Mouse (Mus musculus) skeletal muscle tissue, adult 2 months (tissue): Measurements from ENCODE around the gene Tsr3.
A peak's percentile ranks its signal among the peaks of the same experiment; 100 is the strongest.
"Not testable (repeated sequence)": the region's sequence is repeated elsewhere in the genome, so short reads cannot be mapped to it uniquely, and the experiment has no call there.

Source experiments
- DNase-seq: peaks from one replicate; pipeline ENCODE4 v3.0.0-alpha.2; 2012; ENCODE audit warnings: low read depth, low spot score

Tsr3 gene

DNA sequence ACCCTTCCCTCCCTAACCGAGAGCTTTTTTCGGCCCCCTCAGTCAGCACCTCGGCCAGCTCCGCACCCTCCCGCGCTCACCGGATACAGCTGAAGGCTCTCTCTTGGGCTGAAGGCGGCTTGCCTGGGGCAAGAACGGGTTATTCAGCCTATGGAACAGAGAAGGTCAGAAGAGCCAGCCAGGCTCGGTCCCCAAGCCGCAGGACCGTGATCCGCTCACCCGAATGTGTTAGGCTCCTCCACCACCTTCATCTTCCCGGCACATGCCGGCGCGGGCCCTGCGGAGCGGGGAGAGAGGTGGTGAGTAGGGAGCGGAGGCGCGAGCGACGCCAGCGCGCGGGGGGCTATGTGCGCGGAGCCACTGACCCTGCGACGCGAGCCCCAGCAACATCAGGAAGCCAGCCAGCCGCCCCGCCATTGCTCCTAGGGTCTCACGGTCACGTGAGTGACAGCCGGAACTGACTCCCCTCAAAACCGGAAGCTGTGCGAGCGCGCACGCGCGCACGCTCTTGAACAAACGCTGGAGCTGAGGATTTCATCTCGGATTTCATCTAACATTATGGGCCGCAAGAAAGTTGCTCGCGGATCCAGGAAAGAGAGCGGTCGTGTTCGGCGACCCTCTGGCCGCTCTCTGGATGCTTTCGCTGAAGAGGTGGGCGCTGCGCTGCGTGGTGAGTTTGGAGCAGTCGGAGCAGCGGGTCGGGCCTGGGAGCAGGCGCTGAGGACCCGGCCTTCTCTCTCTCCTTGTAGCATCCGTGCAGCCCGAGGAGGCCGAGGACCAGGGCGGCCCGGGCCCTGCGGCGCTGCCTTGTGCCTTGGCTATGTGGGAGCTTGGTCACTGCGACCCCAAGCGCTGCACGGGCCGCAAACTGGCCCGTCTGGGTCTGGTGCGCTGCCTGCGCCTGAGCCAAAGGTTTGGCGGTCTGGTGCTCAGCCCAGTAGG, at the start of gene Tsr3, which contains the start of gene Gnptg:
TSS of gene Tsr3 (plus strand) at position 476 of the 942 bp plus-strand sequence.
TSS of gene Gnptg (minus strand) at position 430 of the 942 bp plus-strand sequence.
- DNase-seq, result peak; percentile 85

DNA sequence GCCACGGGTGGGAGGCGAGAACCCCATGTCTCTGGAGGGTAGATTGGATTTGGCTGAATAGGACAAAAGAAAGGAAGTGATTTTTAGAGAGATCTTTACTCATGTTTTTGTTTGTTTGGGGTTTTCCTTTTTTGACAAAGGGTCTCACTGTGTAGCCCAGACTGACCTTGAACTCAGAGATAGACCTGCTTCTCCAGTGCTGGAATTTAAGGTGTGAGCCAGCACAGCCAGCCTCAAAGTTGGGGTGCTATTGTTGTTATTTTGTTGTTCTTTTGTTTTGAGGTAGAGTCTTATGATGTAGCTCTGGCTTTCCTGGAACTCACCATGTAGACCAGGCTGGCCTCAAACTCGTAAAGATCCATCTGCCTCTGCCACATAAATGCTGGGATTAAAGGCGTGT, 37.6 kb upstream of the Tsr3 start:
- DNase-seq, result no peak

DNA sequence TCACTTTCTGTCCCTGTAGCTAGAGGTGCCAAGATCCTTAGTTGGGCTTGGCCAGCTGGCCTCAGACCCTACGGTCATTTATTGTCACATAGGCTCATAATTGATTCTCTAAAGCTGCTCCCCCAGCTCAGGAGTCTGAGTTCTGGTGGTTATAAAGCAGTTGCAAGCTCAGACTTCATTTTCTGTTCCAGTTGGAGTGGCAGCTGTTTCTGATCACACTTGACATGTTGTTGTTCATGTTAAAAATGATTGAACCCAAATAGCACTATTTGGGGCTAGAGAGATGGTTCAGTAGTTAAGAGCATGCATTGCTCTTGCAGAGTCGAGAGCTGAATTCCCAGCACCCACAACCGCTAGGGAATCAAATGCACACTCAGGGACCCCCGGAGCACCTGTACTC, 30.0 kb upstream of the Tsr3 start:
- no peak for DNase-seq

DNA sequence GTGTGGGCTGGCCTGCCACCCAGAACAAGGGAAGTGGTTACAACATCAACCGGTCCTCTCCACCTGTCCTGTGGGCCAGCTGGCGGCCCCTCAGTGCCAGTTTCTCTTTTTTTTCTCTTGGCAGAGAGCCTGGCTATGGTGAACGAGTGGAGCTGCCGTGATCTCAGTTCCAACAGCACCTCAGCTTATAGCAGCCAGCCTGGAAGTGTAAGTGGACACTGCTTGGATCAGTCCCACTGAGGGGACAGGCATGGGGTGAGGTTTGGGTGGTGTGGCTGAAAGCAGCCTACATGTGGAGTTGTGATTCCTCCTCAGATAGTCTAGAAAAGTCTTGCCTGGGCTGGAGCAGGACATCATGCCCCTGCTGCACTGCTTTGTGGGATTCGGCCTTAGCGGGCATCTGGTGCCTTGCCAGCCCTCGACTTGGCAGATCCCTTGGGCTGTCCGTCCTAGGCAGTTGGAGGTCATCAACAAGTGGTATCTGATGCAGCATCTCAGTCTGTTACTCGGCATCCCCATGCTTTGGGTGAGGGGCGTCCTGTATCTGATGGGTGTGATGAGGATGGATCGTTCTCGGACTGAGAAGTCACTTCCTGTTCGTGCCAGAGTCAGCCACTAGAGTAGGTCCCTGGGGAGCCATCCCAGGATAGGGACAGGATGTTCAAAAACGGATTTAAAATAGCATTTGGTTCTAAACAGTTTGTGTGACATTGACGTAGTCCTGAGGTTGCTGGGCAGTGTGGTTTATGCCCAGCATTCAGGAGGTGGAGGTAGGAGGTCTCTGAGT, 29.1 kb upstream of the Tsr3 start:
- DNase-seq, result peak; percentile 82

DNA sequence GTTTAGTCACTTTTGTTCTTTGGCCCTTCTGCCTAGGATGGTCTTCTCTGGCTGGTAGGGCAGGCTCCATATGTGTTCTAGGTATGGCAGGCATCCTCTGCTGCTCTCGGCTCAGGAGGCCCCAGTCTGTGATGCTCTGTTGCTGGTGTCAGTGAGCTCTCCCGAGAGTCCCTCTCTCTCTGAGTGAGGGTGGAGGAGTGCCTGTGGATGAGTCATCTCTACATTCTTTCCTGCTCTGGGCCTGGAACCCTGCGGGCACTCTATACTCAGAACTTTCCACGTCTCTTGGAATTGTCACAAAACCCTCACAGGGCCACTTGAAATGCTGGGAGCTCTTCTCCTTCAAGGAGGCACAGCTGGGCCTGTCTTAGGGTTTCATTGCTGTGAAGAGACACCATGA, 28.3 kb upstream of the Tsr3 start:
- no peak for DNase-seq

DNA sequence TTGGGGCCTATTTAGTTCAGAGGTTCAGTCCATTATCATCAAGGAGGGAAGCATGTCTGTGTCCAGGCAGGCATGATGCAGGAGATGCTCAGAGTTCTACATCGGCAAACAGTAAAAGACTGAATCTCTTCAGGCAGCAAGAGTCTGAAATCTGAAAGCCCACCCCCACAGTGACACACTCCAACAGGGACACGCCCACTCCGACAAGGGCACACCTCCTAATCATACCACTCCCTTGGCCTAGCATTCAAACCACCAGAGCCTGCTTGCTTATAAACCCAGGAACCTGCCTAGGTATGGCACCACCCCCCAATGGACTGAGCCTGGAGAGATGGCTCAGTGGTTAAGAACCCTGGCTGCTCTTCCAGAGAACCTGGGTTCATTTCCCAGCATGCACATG, 24.5 kb upstream of the Tsr3 start:
- DNase-seq, result no peak

DNA sequence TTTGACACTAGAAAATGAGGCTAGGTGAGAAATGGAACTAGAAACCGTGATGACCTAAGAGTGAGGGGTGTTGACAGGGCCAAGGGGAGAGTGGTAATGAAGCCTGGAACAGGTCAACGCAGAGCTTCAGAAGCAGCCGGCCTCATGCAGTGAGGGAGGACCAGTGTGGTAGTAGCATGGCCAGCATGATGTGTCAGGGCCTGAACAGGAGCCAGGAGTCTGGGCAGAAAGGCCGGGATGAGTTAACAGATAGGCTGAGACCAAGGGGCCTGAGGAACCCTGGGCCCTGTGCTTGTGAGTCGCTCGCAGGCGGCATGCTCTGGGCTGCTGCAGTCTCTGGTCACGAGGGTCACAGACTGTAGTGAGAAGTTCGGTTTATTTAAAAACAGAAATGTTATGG, 21.0 kb upstream of the Tsr3 start:
- DNase-seq, result no peak

DNA sequence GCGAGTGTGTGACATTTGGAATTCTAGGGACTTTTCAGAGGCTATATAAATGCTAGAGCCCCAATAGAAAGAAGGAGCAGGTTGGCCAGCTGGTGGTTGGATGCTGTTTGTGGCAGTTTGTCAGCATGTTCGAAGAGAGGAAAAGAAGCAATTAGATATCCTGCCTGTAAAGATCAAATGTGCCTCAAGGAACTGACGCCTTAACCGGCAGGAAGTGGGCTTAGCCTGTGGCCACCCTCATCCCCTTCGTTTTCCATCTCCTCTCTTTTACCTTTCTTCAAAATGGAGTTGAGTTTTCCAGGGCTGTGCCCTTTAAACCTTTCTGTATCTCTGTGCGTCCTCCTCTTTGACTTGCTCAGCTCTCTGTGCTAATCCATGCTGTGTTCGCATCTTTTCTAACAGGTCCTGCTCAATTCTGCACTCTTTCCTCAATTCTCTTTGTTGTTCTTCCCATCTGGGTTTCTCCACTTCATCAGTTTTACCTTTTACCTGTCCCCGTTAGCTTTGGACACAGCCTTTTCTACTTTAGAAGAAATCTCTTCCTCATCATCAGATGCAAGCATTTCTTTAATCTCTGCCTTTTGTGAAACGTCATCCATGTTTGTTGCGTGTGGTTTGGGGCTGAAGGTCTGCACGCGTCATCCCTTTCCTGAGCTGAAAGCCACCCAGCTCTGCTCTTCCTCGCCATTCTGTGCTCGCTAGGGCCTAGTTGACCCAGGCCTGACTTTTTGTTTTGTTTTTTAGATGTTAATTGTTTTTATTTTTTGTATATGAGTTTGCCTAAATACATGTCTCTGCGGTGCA, 20.3 kb upstream of the Tsr3 start:
- no peak for DNase-seq

DNA sequence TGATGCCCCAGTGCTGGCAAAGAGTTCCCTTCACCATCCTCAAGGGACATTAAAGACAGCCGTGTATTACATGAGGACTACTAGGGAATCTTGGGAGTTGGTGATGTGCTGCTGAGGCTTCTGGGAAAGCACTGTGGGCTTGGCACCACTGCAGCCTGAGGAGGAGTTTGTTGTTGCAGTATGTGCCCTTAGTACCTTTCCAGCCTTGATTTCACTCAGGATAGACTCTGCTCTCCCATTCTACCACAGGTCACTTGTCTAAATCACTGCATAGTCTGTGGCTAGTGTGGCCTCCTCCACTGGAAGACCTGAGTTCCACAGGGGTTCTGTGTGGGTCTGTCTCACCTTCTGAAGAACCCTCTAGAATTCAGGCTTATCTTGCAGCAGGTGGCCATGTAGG, 19.2 kb upstream of the Tsr3 start:
- no peak for DNase-seq

DNA sequence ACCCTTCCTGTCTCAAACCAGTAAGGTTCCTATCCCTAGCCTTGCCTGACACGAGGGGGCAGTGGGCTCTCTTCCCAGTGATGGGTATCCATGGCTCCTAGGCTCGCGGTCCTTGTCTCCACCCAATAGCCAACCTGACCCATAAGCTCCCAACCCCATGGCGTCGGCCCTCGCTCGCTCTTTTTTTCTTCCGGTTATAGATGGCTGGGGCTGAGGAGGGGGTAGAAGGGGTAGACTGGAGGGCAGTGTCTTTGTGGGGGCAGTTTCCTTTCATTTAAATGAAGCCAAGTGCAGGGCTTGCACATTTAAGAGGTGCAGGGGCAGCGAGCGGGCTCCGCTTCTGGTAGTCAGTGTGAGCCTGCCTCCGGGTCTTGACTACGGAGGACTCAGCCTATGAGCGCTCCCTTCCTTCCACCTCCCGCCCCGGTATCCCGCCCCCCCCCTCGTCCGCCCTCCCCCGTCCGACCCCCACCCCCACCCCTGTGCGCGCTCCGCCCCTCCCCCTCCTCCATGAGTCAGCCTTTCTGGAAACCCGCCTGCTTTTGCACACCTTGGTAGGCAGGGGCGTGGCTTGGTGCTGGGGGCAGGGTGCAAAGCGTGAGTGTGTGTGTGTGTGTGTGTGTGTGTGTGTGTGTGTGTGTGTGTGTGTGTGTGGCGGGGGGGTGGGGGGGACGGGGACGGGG, 18.0 kb upstream of the Tsr3 start:
- DNase-seq, result no peak

DNA sequence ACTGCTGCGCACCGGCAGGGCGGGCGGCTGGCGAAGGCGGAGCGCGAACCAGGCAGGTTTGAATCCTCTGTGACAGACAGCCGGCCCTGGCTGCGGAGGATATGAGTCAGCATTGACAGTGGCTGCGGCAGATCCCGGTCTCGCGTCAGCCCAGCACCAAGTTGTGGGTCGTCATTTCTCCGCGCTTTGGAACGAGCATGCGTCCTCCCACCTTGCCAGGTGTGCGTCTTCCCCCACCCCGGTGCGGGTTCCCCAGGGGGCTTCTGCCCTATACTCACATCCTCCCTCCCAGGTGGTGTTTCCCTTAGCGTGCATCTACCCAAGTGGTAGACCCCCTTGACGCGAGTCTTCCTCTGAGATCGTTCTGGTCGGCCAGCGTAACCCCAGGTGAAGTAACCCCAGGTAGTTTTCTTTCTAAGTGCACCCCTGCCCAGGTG, 17.4 kb upstream of the Tsr3 start:
- not testable (repeated sequence) for DNase-seq

DNA sequence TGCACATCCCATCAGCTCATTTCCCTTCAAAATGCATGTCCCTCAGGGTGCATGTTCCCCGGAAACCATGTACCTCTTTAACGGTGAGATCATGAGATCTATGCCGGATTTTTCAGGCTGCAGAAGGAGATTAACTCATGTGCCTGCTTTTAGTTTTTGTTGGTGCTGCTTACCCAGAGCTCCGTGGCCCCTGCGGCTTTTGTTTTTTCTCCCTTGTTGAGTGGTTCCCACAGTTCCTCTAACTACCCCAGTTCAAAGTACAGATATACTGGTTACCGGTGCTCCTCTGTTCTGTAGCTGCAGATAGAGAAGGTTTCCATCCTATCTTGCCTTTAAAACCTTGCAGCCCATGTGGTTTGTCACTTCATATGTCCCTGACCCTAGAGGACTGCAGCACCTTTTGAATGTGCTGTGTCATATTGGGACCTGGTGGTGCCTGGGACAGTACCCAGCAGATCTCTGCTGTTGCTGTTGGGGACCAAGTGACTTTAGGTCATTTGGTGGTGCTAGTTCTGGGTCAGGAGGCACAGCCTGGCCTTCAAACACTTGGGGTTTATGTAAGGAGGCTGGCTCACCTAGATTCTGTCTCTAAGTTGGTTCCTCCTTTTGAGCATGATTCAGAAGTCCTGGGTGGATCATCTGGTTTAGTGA, 16.9 kb upstream of the Tsr3 start:
- DNase-seq, result no peak

DNA sequence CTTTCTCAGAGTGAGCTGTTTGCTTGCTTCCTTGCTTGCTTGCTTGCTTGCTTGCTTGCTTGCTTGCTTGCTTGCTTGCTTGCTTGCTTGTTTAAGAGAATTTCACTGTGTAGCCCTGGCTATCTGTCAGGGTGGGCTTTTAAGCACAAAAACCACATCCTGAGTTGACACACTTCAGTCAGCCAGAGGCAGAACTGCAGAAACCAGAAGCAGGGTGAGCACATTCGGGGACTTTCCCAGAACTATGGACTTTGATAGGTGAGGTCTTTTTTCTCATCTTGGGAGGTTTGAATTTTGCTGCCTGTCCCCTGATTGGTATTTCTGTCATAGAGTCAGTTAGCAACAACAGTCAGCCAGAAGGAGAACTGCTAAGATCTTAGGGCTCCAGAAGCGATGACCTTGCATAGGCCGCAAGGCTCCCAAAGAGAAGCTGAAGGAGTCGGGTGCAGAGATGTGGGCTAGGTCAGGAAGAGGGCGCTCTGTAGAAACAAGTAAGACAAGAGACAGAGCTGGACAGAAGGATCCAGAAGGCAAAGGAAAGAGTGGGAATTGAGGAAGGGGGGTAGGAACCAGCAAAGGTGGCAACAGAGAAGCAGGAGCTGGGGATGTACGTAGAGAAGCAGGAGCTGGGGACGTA, 15.3 kb upstream of the Tsr3 start:
- no peak for DNase-seq

DNA sequence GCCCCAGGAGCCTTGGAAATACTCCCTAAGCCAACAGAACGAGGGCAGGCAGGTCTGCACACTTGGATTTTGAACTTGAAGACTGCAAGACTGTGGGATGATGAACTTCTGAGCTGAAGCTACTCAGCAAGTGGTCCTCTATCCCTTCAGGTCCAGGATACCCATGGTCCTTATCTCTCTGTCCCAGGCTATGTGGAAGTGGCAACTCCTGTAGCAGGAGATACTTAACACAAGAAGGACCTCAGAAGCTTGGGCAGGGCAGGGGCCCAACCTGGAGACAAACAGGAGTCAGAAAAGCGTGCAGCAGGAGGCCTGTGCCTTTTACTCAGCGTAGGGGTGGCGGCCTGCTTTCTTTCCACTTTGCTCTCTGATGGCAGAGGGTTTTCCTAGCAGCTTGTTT, 14.3 kb upstream of the Tsr3 start:
- no peak for DNase-seq

DNA sequence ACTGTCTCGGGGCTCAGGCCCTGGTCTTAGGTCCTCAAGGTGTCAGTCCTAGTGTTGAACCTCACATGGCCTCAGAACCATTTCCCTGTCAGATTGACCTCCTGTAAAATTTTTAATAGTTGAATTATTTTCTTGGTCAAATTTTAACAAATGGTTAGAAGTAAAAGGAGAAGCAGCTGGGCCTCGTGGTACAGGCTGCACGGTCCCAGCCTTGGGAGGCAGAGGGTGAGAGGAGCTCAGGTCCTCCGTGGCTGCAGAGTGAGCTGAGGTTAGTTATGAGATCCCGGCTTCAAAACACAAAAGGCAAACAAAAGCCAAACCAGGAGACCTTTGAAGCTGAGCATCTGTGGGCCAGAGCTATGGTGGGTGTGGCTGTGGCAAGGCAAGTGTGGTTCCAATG, 12.0 kb upstream of the Tsr3 start:
- no peak for DNase-seq

DNA sequence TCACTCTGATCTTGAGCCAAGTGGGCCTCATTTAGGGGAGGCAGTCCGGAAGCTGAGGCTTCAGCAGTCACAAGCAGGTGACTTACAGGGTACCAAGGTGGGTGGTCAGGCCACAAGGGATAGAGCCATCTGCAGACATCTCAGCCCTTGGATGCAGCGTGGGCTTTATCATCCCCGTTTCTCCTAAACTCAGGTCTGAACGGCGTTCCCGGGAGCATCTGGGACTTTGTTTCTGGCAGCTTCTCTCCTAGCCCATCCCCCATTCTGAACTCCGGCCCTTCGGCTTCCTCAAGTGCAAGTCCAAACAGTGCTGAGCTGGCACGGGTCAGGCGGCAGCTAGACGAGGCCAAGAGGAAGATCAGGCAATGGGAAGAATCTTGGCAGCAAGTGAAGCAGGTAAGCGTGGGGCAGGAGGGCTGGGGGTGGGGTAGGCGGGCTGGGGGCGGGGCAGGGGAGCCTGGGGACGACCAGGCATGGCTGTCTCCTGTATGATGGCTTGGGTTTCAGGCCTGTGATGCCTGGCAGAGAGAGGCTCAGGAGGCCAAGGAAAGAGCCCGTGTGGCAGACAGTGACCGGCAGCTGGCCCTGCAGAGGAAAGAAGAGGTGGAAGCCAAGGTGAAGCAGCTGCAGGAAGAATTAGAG, 9.8 kb upstream of the Tsr3 start:
- not testable (repeated sequence) for DNase-seq

DNA sequence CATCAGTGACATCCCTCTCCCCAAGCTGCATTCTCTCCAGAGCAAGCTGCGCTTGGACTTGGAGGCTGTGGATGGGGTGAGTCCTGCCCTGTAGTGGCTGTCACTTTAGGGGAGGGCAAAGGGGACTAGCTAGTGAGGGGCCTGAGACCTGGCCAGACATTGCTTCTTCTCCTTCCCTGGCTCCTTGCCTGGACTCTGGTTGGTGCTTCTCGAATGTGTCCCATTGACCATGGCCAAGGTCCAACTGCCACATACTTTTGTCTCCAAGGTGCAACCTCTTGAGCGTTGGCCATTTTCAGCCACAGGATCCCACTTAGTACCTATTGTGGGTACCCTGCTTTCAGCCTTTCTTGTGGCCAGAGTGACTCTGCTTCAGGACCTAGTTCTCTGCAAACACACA, 9.3 kb upstream of the Tsr3 start:
- DNase-seq, result no peak

DNA sequence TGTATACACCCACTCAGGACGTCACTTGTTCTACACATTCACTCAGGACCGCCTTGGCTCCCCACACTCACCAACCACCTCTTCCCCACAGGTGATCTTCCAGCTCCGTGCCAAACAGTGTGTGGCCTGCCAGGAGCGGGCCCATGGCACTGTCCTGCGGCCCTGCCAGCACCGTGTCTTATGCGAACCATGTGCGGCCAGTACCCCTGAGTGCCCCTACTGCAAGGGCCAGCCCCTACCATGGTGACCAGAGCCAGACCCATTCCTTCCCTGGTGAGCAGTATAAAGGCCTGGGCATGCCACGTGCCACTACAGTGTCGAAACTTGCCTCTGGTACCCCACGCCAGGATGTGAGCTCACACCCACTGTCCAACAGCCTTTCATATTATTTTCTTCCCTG, 8.3 kb upstream of the Tsr3 start:
- DNase-seq, result not testable (repeated sequence)

DNA sequence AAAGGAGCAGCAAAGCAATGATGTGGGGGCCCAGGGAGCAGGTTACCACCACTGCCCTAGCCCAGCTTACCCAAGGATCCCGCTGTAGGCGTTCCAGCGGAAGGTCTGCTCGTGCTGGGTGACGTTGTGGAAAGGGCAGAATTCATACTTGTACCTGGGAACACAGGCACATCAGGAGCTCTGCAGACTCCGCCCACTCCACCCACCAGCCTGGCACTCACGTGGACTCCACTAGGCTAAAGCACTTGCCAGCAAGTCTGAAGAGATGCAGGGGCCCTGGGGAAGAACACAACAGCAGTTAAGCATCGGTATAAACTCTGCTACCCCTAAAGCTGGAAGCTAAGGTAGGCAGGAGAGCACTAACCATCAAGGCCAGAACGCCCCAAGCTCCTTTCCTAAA, 4.3 kb upstream of the Tsr3 start:
- DNase-seq, result no peak
